Mouse (Mus musculus) lung, postnatal 0 days (tissue): ENCODE measurements at regions not wholly inside any gene's neighbourhood (a gene's known extent, or its start where the extent isn't known, plus 50 kb on each side); places are given as distances from the start of the nearest gene placed in this dataset.

Source experiments
- CTCF ChIP-seq: IDR thresholded peaks from 2 replicates; pipeline ENCODE4 v1.5.1; 2016; ENCODE audit warnings: antibody characterized with exemption, mild to moderate bottlenecking
- EP300 ChIP-seq: IDR thresholded peaks from 2 replicates; pipeline ENCODE4 v1.6.1; 2016; ENCODE audit warnings: antibody characterized with exemption, mild to moderate bottlenecking, control low read depth

GRCm38 (mm10) chr6:66154831-66155230 lies 202.4 kb downstream of the 4930544G11Rik start:
- TF ChIP-seq CTCF (no peak), EP300 (no peak)
